Mouse (Mus musculus) heart, adult 2 months (tissue): ENCODE measurements at regions not wholly inside any gene's neighbourhood (a gene's known extent, or its start where the extent isn't known, plus 50 kb on each side); places are given as distances from the start of the nearest gene placed in this dataset.

Experiments used
- DNase-seq, 2 experiments: peaks; one replicate each; pipeline ENCODE4 v3.0.0; 2021
- H3K27ac ChIP-seq: fragments of 200-600 bp; 2 replicates; pipeline ENCODE4 v1.8.1; 2022
- H3K27me3 ChIP-seq: fragments of 200-500 bp; 2 replicates; pipeline ENCODE4 v1.6.1; 2012; ENCODE audit warnings: mild to moderate bottlenecking, low read length, inconsistent platforms, mixed read lengths; ENCODE audit not compliant: control insufficient read depth, insufficient read depth
- H3K36me3 ChIP-seq: fragments of 200-500 bp; 2 replicates; pipeline ENCODE4 v1.6.1; 2012; ENCODE audit warnings: low read length, inconsistent platforms; ENCODE audit not compliant: control insufficient read depth, insufficient read depth
- H3K4me1 ChIP-seq: fragments of 200-500 bp; 2 replicates; pipeline ENCODE4 v1.6.1; 2011; ENCODE audit warnings: low read length; ENCODE audit not compliant: control insufficient read depth, insufficient read depth
- H3K4me3 ChIP-seq: fragments of 200-600 bp; 2 replicates; pipeline ENCODE4 v1.8.1; 2022
- H3K79me2 ChIP-seq: fragments of 200-500 bp; replicated peaks from 2 replicates; pipeline ENCODE4 v1.6.1; 2012; ENCODE audit warnings: mild to moderate bottlenecking, inconsistent platforms, low read length, moderate library complexity, mixed read lengths; ENCODE audit not compliant: control insufficient read depth, insufficient read depth
- H3K9ac ChIP-seq: fragments of 200-500 bp; 2 replicates; pipeline ENCODE4 v1.6.1; 2012; ENCODE audit warnings: low read depth, mild to moderate bottlenecking, control low read depth, inconsistent platforms, low read length, mixed read lengths
- CTCF ChIP-seq: fragments of 200-600 bp; IDR thresholded peaks from 2 replicates; pipeline ENCODE4 v1.8.1; 2022; ENCODE audit warnings: antibody characterized with exemption, mild to moderate bottlenecking, moderate library complexity
- EP300 ChIP-seq: fragments of 200-500 bp; IDR thresholded peaks from 2 replicates; pipeline ENCODE4 v1.6.1; 2011; ENCODE audit warnings: low read depth, low read length, control low read depth; ENCODE audit not compliant: insufficient read depth
- POLR2A ChIP-seq: fragments of 200-500 bp; IDR thresholded peaks from 2 replicates; pipeline ENCODE4 v1.6.1; 2011; ENCODE audit warnings: mild to moderate bottlenecking, low read depth, low read length, control low read depth; ENCODE audit not compliant: insufficient read depth
- WGBS: fragments of 180-500 bp; shearing (Covaris S2); methylation state at CpG from one replicate; pipeline ENCODE4 v1.1.7; 2018; 5-methylcytosine and 5-hydroxymethylcytosine counted together
- intact Hi-C: fragments of 180-260 bp; cut with DNase I; formaldehyde crosslinking; loops from one replicate; pipeline ENCODE4 v1.15.1; 2025

- Histone ChIP-seq H3K27me3 (no peaks in the 10 kb centered on the region), H3K36me3 (no peaks in the 10 kb centered on the region), H3K9ac (no peak overlapping the region), H3K79me2 (no peaks in the 10 kb centered on the region), H3K4me1 (no peaks in the 10 kb centered on the region), H3K27ac (no peak overlapping the region), H3K4me3 (no peak overlapping the region)
- intact Hi-C loops, result no loop called here
- 81% methylated on average over 2 of the region's 2 CpGs for WGBS
- DNase-seq, result no peak
- no peak for TF ChIP-seq POLR2A
- no peak for TF ChIP-seq EP300
- TF ChIP-seq CTCF, result no peak
These were observed 232.4 kb upstream of the Irx1 start for GRCm38 (mm10) chr13:72195881-72196280.

DNA sequence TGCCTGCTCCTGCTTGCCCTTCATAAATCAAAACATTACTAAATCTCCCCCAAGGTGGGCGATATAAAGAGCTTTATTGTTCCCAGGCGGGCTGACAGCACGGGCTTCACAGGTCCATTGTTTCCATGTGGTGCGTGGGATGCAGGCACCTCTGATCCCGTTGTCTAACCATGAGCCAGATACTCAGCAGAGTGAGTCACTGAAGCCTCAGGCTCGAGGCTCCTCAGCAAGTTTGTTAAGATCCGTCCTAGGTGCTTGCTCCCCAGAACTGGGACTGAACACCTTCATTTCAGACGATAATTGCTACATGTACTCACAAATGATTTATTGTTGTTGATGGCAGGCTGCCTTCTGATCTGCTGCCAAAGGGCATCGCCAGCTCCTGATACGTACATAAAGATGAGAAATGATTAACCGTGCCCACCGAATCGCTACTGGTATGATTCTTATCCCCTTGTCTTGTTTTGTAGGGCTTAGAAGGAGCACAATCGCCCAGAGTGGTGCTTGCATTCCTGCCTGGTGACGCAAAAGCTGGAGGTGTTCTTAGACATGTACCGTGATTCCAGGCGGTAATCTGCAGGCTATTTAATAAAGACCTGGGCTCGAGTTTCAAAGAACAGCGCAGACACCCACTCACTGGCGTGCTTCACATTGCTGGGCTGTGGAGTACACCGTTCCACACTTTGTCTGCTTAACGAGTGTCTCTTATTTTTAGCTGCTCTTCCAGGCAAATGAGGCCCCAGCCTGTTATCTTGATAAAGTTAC, 235.0 kb upstream of the Irx1 start:
- DNase-seq, result peak in 1 of 2 experiments; percentile 20
- Histone ChIP-seq H3K27me3 (no peaks in the 10 kb centered on the region), H3K9ac (no peak overlapping the region), H3K79me2 (no peaks in the 10 kb centered on the region), H3K27ac (no peak overlapping the region), H3K4me3 (no peak overlapping the region), H3K4me1 (no peaks in the 10 kb centered on the region), H3K36me3 (no peaks in the 10 kb centered on the region)
- intact Hi-C loops, result no loop called here
- TF ChIP-seq CTCF, result no peak
- TF ChIP-seq EP300, result no peak
- 32% methylated on average over 22 of the region's 22 CpGs for WGBS

GRCm38 (mm10) chr13:72209518-72209917, 246.0 kb upstream of the Irx1 start:
- TF ChIP-seq EP300 (no peak), POLR2A (no peak), CTCF (no peak)
- Histone ChIP-seq H3K27me3 (no peaks in the 10 kb centered on the region), H3K4me3 (no peak overlapping the region), H3K27ac (no peak overlapping the region), H3K79me2 (no peaks in the 10 kb centered on the region), H3K4me1 (no peaks in the 10 kb centered on the region), H3K9ac (no peak overlapping the region), H3K36me3 (no peaks in the 10 kb centered on the region)
- DNase-seq, result no peak
- intact Hi-C loops, result no loop called here
- WGBS, result 78% methylated on average over 5 of the region's 5 CpGs

- Histone ChIP-seq H3K4me3 (no peak overlapping the region), H3K27me3 (no peaks in the 10 kb centered on the region), H3K36me3 (no peaks in the 10 kb centered on the region), H3K27ac (no peak overlapping the region), H3K9ac (no peak overlapping the region), H3K4me1 (no peaks in the 10 kb centered on the region), H3K79me2 (no peaks in the 10 kb centered on the region)
- no peak for TF ChIP-seq CTCF
- no peak for TF ChIP-seq POLR2A
- no peak for TF ChIP-seq EP300
- 25% methylated on average over 10 of the region's 10 CpGs for WGBS
- DNase-seq, result no peak
- intact Hi-C loops, result no loop called here
These were observed 246.5 kb upstream of the Irx1 start for GRCm38 (mm10) chr13:72209946-72210456.

GRCm38 (mm10) chr13:72210474-72211309, 247.2 kb upstream of the Irx1 start:
- intact Hi-C loops, result no loop called here
- WGBS, result 75% methylated on average over 7 of the region's 7 CpGs
- Histone ChIP-seq H3K27me3 (no peaks in the 10 kb centered on the region), H3K4me3 (no peak overlapping the region), H3K4me1 (no peaks in the 10 kb centered on the region), H3K79me2 (no peaks in the 10 kb centered on the region), H3K36me3 (no peaks in the 10 kb centered on the region), H3K9ac (no peak overlapping the region), H3K27ac (no peak overlapping the region)
- DNase-seq, result no peak
- TF ChIP-seq POLR2A (no peak), EP300 (no peak), CTCF (no peak)

- Histone ChIP-seq H3K27ac (no peak overlapping the region), H3K36me3 (no peaks in the 10 kb centered on the region), H3K79me2 (no peaks in the 10 kb centered on the region), H3K4me1 (no peaks in the 10 kb centered on the region), H3K27me3 (no peaks in the 10 kb centered on the region), H3K9ac (no peak overlapping the region), H3K4me3 (no peak overlapping the region)
- WGBS, result 83% methylated on average over 4 of the region's 4 CpGs
- intact Hi-C loops, result no loop called here
- DNase-seq, result no peak
- TF ChIP-seq POLR2A (no peak), EP300 (no peak), CTCF (no peak)
These were observed 248.2 kb upstream of the Irx1 start for GRCm38 (mm10) chr13:72211716-72212115.
